Mouse (Mus musculus) heart, embryonic 10.5 days (tissue): ENCODE results near the gene Insig2. TPM values are rescaled to one million over a fixed set of nuclear protein-coding genes. Genes with fewer than 3 reads are reported as not detected.

Source experiments
- DNase-seq: peaks from one replicate; pipeline ENCODE4 v3.0.0-alpha.2; 2017; ENCODE audit warnings: low spot score
- H3K27ac ChIP-seq: fragments of 300-500 bp; sonication (generic); 2 replicates; pipeline ENCODE4 v1.5.1; 2016; ENCODE audit warnings: mild to moderate bottlenecking
- H3K27me3 ChIP-seq: fragments of 300-500 bp; sonication (generic); 2 replicates; pipeline ENCODE4 v1.6.1; 2016; ENCODE audit warnings: mild to moderate bottlenecking; ENCODE audit not compliant: poor library complexity, insufficient read depth, severe bottlenecking
- H3K36me3 ChIP-seq: fragments of 300-500 bp; sonication (generic); 2 replicates; pipeline ENCODE4 v1.6.1; 2016; ENCODE audit warnings: mild to moderate bottlenecking, moderate library complexity
- H3K4me1 ChIP-seq: fragments of 300-500 bp; sonication (generic); 2 replicates; pipeline ENCODE4 v1.6.1; 2016; ENCODE audit warnings: mild to moderate bottlenecking
- H3K4me3 ChIP-seq: fragments of 300-500 bp; sonication (generic); 2 replicates; pipeline ENCODE4 v1.5.1; 2016; ENCODE audit warnings: mild to moderate bottlenecking, moderate library complexity
- H3K9me3 ChIP-seq: fragments of 300-500 bp; sonication (generic); 2 replicates; pipeline ENCODE4 v1.6.1; 2016; ENCODE audit warnings: mild to moderate bottlenecking, moderate library complexity
- WGBS: fragments of 180-500 bp; shearing (Covaris S2); methylation state at CpG from one replicate; pipeline ENCODE4 v1.1.7; 2016; 5-methylcytosine and 5-hydroxymethylcytosine counted together
- polyA plus RNA-seq: library from polyadenylated mRNA; unstranded; fragments of >200 nt; fragmentation: Nextera tagmentation; extraction: Ambion mirVana; gene quantifications from 2 replicates; pipeline ENCODE4 v1.2.1, GENCODE M21; 2016

Insig2 gene
- polyA plus RNA-seq, 1 experiment from 2014 or later: 24.5 TPM

- H3K27ac ChIP-seq: no peak overlapping the region
- WGBS: 92% methylated on average over 1 of the region's 1 CpGs
- no peaks in the 10 kb centered on the region for H3K9me3 ChIP-seq
- peak; percentile 5 for DNase-seq
- H3K4me3 ChIP-seq: no peak overlapping the region
- H3K4me1 ChIP-seq: no peaks in the 10 kb centered on the region
- H3K36me3 ChIP-seq: peaks cover 20% of the 10 kb centered on the region; the same call in 1 of the 2 replicates
- H3K27me3 ChIP-seq: no peaks in the 10 kb centered on the region
Observed at GRCm38 (mm10) chr1:121313181-121313580, 19.2 kb downstream of the Insig2 start.

GRCm38 (mm10) chr1:121312326-121312725 lies 20.1 kb downstream of the Insig2 start:
- DNase-seq: peak; percentile 36
- no peak overlapping the region for H3K27ac ChIP-seq
- H3K9me3 ChIP-seq: no peaks in the 10 kb centered on the region
- H3K27me3 ChIP-seq: no peaks in the 10 kb centered on the region
- no peaks in the 10 kb centered on the region for H3K4me1 ChIP-seq
- H3K36me3 ChIP-seq: peaks cover 20% of the 10 kb centered on the region; the same call in 1 of the 2 replicates
- WGBS: 87% methylated on average over 4 of the region's 4 CpGs
- no peak overlapping the region for H3K4me3 ChIP-seq

GRCm38 (mm10) chr1:121296717-121297255 lies 35.6 kb downstream of the Insig2 start:
- Histone ChIP-seq H3K36me3 (no peaks in the 10 kb centered on the region), H3K4me3 (no peak overlapping the region), H3K9me3 (no peaks in the 10 kb centered on the region), H3K27me3 (no peaks in the 10 kb centered on the region), H3K27ac (no peak overlapping the region), H3K4me1 (no peaks in the 10 kb centered on the region)
- DNase-seq: no peak
- 85% methylated on average over 5 of the region's 5 CpGs for WGBS

GRCm38 (mm10) chr1:121293571-121293970 lies 38.8 kb downstream of the Insig2 start:
- DNase-seq: no peak
- Histone ChIP-seq H3K27me3 (no peaks in the 10 kb centered on the region), H3K36me3 (no peaks in the 10 kb centered on the region), H3K4me3 (no peak overlapping the region), H3K27ac (no peak overlapping the region), H3K4me1 (no peaks in the 10 kb centered on the region), H3K9me3 (no peaks in the 10 kb centered on the region)
- 64% methylated on average over 3 of the region's 3 CpGs for WGBS

GRCm38 (mm10) chr1:121290841-121291240 lies 41.5 kb downstream of the Insig2 start:
- no peaks in the 10 kb centered on the region for H3K4me1 ChIP-seq
- WGBS: 80% methylated on average over 10 of the region's 10 CpGs

GRCm38 (mm10) chr1:121290340-121290739 lies 42.0 kb downstream of the Insig2 start:
- Histone ChIP-seq H3K9me3 (no peaks in the 10 kb centered on the region), H3K4me1 (no peaks in the 10 kb centered on the region), H3K36me3 (no peaks in the 10 kb centered on the region), H3K27me3 (no peaks in the 10 kb centered on the region), H3K27ac (no peak overlapping the region), H3K4me3 (no peak overlapping the region)
- DNase-seq: no peak
- WGBS: 69% methylated on average over 5 of the region's 5 CpGs

More at GRCm38 (mm10) chr1:121290841-121291240, 41.5 kb downstream of the Insig2 start:
- no peaks in the 10 kb centered on the region for H3K9me3 ChIP-seq
- H3K4me3 ChIP-seq: no peak overlapping the region
- no peaks in the 10 kb centered on the region for H3K27me3 ChIP-seq
- no peaks in the 10 kb centered on the region for H3K36me3 ChIP-seq
- no peak overlapping the region for H3K27ac ChIP-seq
- DNase-seq: no peak

GRCm38 (mm10) chr1:121284197-121284596 lies 48.2 kb downstream of the Insig2 start:
- Histone ChIP-seq H3K9me3 (no peaks in the 10 kb centered on the region; the same call in 1 of the 2 replicates), H3K27me3 (no peaks in the 10 kb centered on the region), H3K4me3 (no peak overlapping the region), H3K27ac (no peak overlapping the region), H3K36me3 (no peaks in the 10 kb centered on the region), H3K4me1 (no peaks in the 10 kb centered on the region)
- DNase-seq: peak; percentile 54
- WGBS: 85% methylated on average over 2 of the region's 2 CpGs

- no peaks in the 10 kb centered on the region for H3K4me1 ChIP-seq
- no peaks in the 10 kb centered on the region for H3K36me3 ChIP-seq
- H3K27ac ChIP-seq: no peak overlapping the region
- H3K4me3 ChIP-seq: no peak overlapping the region
- H3K27me3 ChIP-seq: no peaks in the 10 kb centered on the region
- no peaks in the 10 kb centered on the region; the same call in 1 of the 2 replicates for H3K9me3 ChIP-seq
- 92% methylated on average over 1 of the region's 1 CpGs for WGBS
- peak; percentile 66 for DNase-seq
Observed at GRCm38 (mm10) chr1:121280501-121280900, 51.9 kb downstream of the Insig2 start.

- Histone ChIP-seq H3K36me3 (no peaks in the 10 kb centered on the region), H3K4me3 (no peak overlapping the region), H3K4me1 (no peaks in the 10 kb centered on the region), H3K27me3 (no peaks in the 10 kb centered on the region), H3K27ac (no peak overlapping the region), H3K9me3 (no peaks in the 10 kb centered on the region; the same call in 1 of the 2 replicates)
- 79% methylated on average over 3 of the region's 3 CpGs for WGBS
- peak; percentile 61 for DNase-seq
Observed at GRCm38 (mm10) chr1:121278370-121278769, 54.0 kb downstream of the Insig2 start.

GRCm38 (mm10) chr1:121277466-121277865 lies 54.9 kb downstream of the Insig2 start:
- Histone ChIP-seq H3K4me3 (no peak overlapping the region), H3K9me3 (no peaks in the 10 kb centered on the region), H3K36me3 (no peaks in the 10 kb centered on the region), H3K27me3 (no peaks in the 10 kb centered on the region), H3K27ac (no peak overlapping the region), H3K4me1 (no peaks in the 10 kb centered on the region)
- peak; percentile 19 for DNase-seq
- 81% methylated on average over 4 of the region's 4 CpGs for WGBS

GRCm38 (mm10) chr1:121275961-121276506 lies 56.4 kb downstream of the Insig2 start:
- peak; percentile 28 for DNase-seq
- Histone ChIP-seq H3K4me3 (no peak overlapping the region), H3K27me3 (no peaks in the 10 kb centered on the region), H3K4me1 (no peaks in the 10 kb centered on the region), H3K9me3 (no peaks in the 10 kb centered on the region), H3K27ac (no peak overlapping the region), H3K36me3 (no peaks in the 10 kb centered on the region)
- 69% methylated on average over 3 of the region's 3 CpGs for WGBS

GRCm38 (mm10) chr1:121260171-121260741 lies 72.1 kb downstream of the Insig2 start:
- Histone ChIP-seq H3K4me3 (no peak overlapping the region), H3K36me3 (no peaks in the 10 kb centered on the region), H3K4me1 (no peaks in the 10 kb centered on the region), H3K27me3 (no peaks in the 10 kb centered on the region), H3K9me3 (no peaks in the 10 kb centered on the region), H3K27ac (no peak overlapping the region)
- WGBS: 65% methylated on average over 9 of the region's 9 CpGs
- DNase-seq: no peak
